Mouse (Mus musculus): ENCODE results near the gene Ear1.
"Not testable (repeated sequence)": the region's sequence is repeated elsewhere in the genome, so short reads cannot be mapped to it uniquely, and the experiment has no call there.

Ear1 gene

DNA sequence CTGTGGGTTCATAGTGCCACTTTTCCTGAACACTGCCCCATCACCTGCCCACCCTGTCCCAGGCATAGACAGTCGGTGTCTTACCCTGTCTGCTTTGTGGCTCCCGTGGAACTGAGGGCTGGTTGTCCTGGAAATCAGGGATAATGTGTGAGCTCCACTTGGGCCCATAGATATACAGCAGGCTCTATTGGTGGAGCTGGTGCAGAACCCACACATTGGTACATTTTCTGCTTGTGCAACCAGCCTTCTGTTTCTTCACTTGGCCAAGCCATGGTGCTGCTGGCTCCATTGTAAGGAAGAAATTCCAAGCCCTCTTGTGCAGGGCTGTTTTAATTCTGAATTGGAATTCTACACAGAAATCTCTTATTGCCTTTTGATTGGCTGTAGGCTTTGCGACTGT, at the start of gene Ear1:
TSS of gene Ear1 (minus strand) at position 101 of the 400 bp plus-strand sequence.
- not testable (repeated sequence) for DNase-seq (ENCODE audit: low spot score in 2 of 2)

DNA sequence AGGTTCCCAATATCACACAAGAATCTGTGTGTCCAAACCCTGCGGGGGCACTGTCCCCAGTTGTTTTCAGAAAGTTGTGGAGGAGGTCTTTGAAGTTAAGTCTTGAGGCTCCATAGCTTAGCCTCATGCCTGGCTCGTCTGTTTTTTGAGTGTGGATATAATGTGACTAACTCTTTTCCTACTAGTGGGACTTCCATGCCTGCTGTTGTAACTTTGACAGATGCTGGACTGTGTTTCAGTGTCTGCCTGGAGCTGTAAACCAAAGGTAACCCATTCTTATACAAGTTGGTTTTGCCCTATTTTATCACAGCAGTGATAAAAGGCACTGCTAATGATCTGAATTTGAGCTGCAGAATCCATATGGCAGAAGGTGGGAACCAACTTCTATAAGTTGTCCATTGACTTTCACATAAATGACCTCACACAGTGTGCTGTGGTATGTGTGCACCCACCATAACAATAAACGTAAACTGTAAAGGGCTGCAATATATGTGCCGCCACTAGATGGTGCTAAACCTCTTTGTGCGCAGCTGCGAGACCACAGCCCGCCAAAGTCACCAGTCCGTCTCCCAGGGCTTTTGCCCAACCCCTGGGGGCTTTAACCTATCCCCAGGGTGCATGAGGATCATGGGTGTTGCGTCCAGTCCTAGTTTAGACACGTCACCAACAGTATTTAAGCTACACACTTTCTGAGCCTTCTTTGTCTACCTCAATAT, 49.5 kb upstream of the Ear1 start, which contains the start of gene Gm8113:
TSS of gene Gm8113 (plus strand) at position 703 of the 716 bp plus-strand sequence.
- DNase-seq (ENCODE audit: low spot score in 2 of 2): peak; percentile 3 to 13

DNA sequence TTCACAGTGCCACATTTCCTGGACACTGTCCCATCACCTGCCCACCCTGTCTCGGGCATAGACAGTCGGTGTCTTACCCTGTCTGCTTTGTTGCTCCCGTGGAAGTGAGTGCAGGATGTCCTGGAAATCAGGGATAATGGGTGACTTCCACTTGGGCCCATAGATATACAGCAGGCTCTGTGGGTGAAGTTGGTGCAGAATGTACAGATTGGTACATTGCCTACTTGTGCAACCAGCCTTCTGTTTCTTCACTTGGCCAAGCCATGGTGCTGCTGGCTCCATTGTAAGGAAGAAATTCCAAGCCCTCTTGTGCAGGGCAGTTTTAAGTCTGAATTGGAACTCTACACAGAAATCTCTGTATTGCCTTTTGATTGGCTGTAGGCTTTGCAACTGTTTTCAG, 48.1 kb upstream of the Ear1 start, which contains the start of gene Ear10:
TSS of gene Ear10 (minus strand) at position 101 of the 400 bp plus-strand sequence.
- DNase-seq (ENCODE audit: low spot score in 2 of 2): not testable (repeated sequence)

DNA sequence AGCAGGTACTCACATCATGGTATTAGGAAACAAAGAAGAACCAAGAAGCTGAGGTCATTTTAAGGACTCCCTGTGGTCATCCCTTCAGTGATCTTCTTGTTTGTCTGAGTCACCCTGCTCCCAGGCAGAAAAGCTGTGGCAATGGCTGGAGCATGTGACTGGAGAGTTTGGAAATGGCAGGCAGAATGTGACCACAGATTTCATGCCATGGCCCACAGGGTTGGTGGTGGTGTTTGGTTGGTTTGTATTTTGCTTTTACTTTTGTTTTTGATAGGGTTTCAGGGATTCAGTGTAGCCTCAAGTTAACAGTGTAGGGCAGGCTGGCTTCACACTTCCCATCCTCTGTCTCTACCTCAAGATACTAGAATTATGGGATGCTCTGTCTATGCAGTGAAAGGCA, 42.9 kb upstream of the Ear1 start:
- DNase-seq (ENCODE audit: low spot score in 2 of 2): not testable (repeated sequence)

DNA sequence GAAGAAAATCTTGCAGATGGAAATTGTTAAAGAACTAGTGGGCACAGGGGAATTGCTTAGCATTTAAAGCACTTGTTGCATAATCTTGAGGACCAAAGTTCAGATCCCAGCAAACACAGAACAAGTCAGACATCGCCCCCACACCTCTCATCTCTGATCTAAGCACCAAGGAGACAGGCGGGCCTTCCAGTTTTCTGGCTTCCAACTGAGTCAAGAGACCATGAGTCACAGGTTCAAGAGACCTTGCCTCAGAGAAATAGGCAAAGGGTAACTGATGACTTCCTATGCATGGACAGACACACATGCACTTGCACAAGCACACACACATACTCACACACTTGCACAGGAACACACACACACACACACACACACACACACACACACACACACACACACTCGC, 23.3 kb upstream of the Ear1 start:
- not testable (repeated sequence) for DNase-seq (ENCODE audit: low spot score in 2 of 2)

DNA sequence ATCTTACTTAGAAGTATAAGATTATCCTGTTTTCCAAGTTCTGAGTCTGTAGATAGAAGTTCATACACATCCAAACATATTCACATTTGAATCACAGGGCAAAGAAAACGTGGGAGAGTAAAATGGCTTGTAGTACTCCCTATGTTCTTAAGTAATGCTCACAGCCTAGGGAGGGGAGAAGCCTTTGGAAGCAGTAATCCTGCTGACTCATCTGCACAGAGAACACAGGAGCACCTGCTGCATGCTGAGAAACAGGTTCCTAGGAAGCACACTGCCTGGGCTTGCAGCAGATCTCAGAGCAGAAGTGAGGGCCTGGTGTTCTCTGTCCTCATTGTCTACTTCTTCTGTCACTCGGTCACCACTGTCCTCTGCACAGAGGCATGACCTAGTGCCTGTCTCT, 20.0 kb upstream of the Ear1 start:
- DNase-seq (ENCODE audit: low spot score in 2 of 2): not testable (repeated sequence)

DNA sequence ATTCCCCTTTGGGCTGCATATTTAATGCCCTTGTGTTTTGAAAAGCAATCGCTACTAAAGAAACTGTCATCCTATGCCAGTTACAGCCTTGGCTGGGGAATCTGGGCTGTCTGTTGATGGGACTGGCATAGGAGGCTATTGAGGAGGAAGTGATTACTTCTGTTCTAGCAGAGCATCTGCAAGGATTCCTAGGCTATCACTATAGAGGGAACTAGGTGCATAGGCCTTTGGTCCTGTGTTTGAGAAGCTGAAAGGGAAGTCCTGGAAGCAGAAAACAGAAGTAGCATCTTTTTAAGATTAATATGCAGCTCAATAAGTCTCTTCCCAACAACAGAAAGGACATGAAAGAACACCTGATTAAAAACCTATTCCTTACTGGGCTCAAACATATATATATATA, 16.0 kb upstream of the Ear1 start:
- DNase-seq (ENCODE audit: low spot score in 2 of 2): not testable (repeated sequence)

DNA sequence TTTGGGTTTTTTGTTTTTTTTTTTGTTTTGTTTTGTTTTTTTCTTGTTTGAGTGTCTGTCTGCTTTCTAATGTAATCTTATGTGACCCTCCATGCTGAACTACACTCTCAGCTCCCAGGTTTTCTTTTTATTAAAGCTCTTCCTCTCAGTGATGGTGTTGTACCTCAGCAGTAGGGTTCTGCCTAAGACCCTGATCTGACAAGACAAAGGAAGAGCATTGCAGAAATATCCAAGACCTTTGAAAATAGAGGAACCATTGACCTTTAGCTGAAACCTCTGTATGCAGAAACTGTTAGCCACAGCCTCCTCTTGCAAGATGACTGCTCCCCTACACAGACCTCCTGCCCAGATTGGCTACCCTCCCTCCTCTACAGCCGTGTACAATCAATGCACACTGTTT, 10.9 kb upstream of the Ear1 start:
- DNase-seq (ENCODE audit: low spot score in 2 of 2): not testable (repeated sequence)

DNA sequence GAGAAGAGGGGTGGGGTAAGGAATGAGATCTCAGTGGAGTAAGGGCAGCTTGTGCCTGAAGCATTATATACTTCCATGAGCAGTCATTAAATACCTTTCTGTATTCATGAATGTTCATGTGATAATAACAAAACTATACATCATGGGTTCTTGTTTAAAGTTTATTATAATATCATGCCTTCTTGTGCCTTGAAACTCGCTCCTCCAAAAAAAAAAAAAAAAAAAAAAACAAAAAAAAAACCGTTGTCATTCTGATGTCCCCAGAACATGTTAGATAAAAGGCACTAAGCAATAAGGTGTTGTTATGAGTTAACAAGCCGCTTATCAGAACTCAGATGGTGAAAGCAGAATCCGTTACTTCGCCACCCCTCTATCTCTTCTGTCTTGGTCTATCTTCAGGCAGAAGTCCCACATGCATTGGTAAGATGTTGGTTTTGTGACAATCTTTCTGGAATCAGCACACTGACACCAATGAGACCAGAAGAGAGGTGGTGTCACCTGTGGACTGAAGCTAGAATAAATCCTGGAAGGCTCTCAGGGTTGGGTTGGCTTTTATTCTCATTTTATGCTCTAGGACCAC, 4.7 kb upstream of the Ear1 start:
- not testable (repeated sequence) for DNase-seq (ENCODE audit: low spot score in 2 of 2)

DNA sequence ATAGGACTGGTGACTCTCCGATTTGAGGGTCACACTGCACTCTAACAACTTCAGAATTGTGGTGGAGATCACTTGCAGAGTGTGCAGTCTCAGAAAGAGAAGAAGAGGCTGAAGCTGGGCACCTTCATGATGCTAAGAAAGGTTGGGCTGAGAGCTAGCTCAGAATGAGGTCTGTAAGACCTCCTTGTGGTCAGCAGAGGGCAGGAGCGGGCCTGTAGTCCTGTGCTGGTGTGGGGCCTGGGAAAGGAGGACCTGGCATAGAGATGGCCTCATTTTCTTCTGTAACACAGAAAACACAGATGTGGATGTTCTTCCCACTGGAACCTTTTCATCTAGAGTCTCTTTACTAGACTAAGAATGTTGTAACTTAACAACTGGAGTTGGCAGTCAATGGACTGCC, 2.5 kb upstream of the Ear1 start:
- DNase-seq (ENCODE audit: low spot score in 2 of 2): not testable (repeated sequence)

DNA sequence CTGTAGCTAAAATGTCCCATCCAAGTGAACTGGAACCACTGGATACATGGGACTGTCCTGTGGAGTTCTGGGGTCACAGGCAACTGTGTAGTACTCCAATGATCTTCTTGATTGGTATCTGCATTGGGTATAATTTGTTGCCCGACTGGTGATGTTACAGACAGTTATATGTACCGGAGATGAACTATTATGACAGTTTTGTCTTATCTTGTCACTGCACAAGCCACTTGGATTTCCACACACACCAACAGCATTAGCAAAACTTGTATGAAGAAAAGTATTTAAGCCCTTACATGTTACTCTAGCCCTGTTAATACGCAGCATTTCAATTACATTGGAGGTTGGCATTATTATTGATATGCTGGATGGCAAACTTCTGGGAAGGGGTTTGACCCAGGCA, 455 bp downstream of the Ear1 start:
- DNase-seq (ENCODE audit: low spot score in 2 of 2): not testable (repeated sequence)

DNA sequence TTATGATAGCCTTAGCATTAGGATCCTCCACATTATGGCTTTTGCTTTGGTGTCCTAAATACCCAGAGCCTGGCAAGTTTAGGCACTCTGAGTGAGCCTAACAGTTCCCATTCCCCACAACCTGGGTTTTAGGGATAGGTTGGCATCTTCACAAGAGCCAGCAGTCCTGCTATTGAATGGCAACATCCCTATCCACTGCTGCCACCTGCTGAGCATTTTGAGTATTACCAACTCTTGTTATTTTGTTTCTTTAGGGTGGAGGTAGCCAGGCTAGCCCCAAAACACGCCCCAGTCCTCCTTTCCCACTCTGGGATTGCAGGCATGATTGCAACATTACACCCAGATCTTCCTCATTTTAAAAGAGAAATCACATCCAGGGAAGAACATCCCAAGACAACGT, 14.8 kb downstream of the Ear1 start:
- DNase-seq (ENCODE audit: low spot score in 2 of 2): peak; percentile 1

DNA sequence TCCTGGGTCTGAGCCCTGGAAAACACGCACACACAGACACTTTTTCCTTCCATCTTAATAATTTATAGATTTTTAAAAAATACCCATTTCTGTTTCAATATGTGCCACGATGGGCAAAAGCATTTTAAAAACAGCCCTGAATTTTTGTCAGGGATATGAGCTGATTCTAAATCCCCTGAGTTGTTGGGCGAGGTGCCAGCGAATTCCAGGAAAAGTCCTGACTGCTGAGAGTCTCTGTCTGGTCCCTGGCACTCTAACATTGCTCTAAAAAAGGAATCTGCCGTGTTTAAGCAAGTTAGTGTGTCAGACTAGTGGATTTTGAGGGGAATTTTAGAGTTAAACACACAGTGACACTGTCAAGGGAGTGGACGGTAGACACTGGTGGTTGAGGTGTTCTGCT, 15.9 kb downstream of the Ear1 start:
- DNase-seq (ENCODE audit: low spot score in 2 of 2): not testable (repeated sequence)

DNA sequence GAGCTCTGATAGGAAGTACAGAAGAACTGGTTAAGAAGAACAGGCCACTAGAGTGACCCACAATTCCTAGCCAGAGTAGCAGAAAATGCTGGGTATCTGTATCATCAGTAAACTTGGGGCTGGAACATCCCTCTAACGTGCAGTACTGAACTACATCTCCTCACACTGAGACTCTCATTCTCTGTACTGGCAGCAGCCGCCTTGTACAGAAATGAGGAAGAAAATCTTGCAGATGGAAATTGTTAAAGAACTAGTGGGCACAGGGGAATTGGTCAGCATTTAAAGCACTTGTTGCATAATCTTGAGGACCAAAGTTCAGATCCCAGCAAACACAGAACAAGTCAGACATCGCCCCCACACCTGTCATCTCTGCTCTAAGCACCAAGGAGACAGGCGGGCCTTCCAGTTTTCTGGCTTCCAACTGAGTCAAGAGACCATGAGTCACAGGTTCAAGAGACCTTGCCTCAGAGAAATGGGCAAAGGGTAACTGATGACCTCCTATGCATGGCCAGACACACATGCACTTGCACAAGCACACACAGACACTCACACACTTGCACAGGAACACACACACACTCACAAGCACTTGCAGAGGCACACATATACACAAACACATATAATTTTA, 31.3 kb downstream of the Ear1 start:
- not testable (repeated sequence) for DNase-seq (ENCODE audit: low spot score in 2 of 2)

DNA sequence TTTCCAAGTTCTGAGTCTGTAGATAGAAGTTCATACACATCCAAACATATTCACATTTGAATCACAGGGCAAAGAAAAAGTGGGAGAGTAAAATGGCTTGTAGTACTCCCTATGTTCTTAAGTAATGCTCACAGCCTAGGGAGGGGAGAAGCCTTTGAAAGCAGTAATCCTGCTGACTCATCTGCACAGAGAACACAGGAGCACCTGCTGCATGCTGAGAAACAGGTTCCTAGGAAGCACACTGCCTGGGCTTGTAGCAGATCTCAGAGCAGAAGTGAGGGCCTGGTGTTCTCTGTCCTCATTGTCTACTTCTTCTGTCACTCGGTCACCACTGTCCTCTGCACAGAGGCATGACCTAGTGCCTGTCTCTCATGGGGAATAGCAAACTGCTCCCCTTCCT, 34.3 kb downstream of the Ear1 start:
- not testable (repeated sequence) for DNase-seq (ENCODE audit: low spot score in 2 of 2)

DNA sequence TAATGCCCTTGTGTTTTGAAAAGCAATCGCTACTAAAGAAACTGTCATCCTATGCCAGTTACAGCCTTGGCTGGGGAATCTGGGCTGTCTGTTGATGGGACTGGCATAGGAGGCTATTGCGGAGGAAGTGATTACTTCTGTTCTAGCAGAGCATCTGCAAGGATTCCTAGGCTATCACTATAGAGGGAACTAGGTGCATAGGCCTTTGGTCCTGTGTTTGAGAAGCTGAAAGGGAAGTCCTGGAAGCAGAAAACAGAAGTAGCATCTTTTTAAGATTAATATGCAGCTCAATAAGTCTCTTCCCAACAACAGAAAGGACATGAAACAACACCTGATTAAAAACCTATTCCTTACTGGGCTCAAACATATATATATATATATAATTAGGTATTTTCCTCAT, 40.0 kb downstream of the Ear1 start:
- DNase-seq (ENCODE audit: low spot score in 2 of 2): not testable (repeated sequence)

DNA sequence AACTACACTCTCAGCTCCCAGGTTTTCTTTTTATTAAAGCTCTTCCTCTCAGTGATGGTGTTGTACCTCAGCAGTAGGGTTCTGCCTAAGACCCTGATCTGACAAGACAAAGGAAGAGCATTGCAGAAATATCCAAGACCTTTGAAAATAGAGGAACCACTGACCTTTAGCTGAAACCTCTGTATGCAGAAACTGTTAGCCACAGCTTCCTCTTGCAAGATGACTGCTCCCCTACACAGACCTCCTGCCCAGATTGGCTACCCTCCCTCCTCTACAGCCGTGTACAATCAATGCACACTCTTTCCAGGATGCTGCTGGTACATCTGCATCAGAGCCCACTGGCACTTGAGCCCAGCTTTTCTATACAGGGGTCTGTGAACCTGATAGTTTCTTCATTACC, 44.9 kb downstream of the Ear1 start:
- DNase-seq (ENCODE audit: low spot score in 2 of 2): not testable (repeated sequence)

DNA sequence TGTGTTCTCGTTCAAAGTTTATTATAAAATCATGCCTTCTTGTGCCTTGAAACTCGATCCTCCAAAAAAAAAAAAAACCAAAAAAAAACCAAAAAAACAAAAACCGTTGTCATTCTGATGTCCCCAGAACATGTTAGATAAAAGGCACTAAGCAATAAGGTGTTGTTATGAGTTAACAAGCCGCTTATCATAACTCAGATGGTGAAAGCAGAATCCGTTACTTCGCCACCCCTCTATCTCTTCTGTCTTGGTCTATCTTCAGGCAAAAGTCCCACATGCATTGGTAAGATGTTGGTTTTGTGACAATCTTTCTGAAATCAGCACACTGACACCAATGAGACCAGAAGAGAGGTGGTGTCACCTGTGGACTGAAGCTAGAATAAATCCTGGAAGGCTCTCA, 51.1 kb downstream of the Ear1 start:
- DNase-seq (ENCODE audit: low spot score in 2 of 2): not testable (repeated sequence)

DNA sequence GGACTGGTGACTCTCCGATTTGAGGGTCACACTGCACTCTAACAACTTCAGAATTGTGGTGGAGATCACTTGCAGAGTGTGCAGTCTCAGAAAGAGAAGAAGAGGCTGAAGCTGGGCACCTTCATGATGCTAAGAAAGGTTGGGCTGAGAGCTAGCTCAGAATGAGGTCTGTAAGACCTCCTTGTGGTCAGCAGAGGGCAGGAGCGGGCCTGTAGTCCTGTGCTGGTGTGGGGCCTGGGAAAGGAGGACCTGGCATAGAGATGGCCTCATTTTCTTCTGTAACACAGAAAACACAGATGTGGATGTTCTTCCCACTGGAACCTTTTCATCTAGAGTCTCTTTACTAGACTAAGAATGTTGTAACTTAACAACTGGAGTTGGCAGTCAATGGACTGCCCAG, 53.4 kb downstream of the Ear1 start:
- not testable (repeated sequence) for DNase-seq (ENCODE audit: low spot score in 2 of 2)

DNA sequence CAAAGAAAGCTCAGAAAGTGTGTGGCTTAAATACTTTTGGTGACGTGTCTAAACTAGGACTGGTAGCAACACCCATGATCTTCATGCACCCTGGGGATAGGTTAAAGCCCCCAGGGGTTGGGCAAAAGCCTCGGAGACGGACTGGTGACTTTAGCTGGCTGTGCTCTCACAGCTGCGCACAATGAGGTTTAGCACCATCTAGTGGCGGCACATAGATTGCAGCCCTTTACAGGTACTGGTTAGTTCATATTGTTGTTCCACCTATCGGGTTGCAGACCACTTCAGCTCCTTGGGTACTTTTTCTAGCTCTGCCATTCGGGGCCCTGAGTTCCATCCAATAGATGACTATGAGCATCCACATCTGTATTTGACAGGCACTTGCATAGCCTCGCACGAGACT, 62.9 kb downstream of the Ear1 start:
- peak; percentile 15 to 24 for DNase-seq (ENCODE audit: low spot score in 2 of 2)

DNA sequence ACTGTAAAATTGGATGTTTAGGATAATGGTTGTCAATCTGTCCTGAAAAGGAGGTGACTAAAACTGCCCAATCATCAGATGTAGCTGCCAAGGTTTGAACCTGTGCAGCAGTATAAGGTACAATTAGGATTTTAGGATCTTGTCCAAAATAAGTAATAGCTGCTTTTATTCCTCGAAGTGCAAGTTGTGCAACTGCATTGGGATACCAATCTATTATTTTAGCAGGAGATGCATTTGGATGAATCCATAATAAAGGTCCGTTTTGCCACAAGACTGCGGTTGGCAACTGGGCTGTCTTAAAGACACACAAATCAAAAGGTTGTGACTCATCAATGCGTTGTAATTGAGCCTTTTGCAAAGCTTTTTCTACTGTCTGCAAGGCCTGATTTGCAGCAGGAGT, 67.2 kb downstream of the Ear1 start:
- not testable (repeated sequence) for DNase-seq (ENCODE audit: low spot score in 2 of 2)

DNA sequence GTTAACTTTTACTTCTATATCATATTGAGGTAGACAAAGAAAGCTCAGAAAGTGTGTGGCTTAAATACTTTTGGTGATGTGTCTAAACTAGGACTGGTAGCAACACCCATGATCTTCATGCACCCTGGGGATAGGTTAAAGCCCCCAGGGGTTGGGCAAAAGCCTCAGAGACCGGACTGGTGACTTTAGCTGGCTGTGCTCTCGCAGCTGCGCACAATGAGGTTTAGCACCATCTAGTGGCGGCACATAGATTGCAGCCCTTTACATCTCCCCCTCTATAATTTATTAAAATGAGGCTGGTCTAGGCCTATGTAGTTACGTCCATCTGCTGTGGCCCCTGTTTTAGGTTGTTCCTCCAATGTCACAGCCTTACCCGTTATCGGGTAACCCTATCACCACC, 70.9 kb downstream of the Ear1 start:
- DNase-seq (ENCODE audit: low spot score in 2 of 2): not testable (repeated sequence)
